Mouse (Mus musculus) spleen, embryonic (tissue): ENCODE data around the gene Tas2r144.

ENCODE experiments used
- CTCF ChIA-PET: fragments of 350-600 bp; sonication (Branson Sonifier 250); formaldehyde crosslinking; loops from one replicate; lab custom pipeline; 2022; lab: Charles Lee

Tas2r144 gene

DNA sequence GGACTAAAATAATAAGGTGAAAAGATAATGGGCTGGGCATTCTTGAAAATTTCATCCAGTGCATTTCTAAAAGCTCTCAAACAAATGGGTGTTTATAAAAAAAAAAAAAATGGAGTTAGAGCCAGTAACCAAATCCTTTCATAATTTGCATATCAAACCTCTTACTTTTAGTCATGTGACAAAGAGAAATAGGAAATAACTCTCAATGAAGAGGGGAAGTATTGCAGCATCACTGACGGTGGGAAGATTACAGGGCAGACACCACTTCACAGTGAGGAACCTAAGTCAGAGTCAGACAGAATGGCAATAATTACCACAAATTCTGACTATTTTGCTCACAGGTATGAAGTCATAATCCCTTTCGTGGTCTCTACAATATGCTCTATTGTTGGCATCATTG is at the start of gene Tas2r144:
TSS of gene Tas2r144 (plus strand) at position 301 of the 400 bp plus-strand sequence.
- CTCF ChIA-PET: no interaction called here

DNA sequence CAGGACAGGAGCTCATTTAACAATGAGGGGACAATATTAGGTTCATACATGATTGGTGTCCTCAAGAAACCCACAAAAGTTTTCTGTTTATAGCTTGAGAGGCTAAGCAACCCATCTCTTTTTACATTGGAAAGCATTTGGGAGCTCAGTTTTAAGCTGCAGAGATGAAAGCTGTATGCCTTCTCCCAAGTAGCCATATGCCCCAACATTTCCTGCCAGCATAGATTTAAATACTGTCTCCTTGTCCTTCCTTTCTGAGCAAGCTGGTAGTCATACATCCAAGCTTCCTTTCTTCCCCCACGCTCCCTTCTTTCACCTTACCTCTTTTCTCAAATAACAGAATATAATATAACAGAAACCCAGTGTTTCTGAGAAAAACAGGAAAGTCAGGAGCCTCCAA is 32.7 kb upstream of the Tas2r144 start:
- CTCF ChIA-PET: no interaction called here

DNA sequence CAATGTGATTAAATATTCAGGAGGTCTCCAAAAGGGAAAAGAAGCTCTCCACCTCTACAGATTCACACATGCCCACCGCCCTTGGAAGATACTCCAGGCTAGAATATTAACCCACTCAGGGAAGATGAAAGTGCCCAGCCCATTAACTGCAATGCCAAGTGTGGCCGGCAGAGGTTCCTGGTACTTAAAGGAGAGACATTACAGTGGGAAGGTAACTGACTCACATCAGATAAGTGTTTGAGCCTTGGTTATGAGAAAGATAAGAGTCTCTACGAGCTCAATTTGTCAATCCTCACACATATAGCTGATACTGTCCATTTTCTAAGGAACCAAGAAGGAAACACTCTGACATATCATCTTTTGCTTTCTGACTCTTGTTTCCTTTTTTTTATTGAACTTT is 28.9 kb upstream of the Tas2r144 start:
- CTCF ChIA-PET: no interaction called here

DNA sequence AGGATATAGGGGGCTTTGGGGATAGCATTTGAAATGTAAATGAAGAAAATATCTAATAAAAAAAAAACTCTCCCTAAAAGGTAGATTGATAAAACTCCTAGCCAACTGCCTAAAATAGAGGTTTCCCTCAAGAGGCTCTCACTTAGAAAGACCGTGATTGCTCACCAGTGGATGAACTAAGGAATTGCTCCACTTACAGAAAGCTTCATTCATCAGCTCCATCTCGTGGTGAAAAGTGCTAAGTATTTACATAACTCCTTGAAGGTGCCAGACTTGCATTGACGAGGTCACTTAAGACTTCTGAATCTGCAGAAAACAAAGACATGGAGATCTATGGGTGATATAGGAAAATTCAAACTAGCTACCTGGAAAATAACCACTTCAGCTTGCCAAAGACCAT is 17.4 kb upstream of the Tas2r144 start:
- CTCF ChIA-PET: no interaction called here

DNA sequence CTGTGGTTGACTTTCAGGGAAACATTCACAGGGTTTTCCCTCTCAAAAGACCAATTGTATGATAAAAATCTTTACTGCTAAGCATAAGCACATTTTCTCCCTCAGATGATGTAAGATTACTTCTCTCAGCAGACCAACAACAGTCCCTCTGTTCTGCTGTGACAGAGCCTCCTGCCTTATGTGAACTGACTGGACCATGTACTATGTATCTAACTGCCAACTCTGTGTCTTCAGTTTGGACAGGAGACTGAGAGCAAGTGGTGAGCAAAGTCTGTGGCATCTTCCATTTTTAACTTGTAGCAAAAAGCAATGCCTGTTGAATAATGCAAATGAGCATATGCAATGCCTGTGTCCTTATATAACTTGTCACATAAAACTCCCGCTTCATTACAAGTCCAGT is 15.6 kb upstream of the Tas2r144 start:
- CTCF ChIA-PET: no interaction called here

DNA sequence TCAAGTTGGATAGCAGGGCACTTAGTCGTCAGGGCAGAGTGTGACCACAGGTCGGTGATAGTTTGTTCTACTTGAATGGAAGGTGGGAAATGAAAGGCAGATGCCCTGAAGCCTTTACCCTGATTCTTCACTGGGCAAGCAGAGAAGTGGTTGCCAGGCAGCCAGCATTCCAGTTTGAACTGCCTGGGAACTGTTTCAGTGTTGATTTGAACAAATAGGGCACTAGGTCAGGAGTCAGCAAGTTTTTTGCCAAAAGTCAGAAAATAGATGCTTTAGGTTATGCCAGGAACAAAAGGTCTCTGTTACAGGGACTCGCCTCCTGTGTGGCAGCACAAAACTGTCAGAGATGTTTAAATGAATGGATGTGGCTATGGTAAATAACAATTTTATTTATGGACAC is 7.2 kb downstream of the Tas2r144 start:
- CTCF ChIA-PET: no interaction called here

DNA sequence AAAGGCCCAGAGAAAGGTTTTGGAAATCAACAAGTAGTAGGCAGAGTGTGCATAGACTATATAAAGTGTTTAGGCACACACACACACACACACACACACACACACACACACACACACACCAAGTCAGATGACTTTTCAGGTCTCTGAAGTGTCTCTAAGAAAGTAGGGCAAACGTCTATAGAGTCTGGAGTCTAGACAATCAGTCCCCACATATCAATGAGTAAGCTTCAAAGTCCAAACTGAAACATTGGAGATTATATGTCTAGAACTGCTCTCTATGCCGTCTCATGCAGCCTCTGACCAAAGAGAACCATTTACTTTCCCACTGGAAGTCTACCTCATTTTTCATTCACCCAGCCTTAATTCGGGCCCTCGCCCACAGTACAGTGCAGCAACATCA is 9.9 kb downstream of the Tas2r144 start:
- CTCF ChIA-PET: no interaction called here

DNA sequence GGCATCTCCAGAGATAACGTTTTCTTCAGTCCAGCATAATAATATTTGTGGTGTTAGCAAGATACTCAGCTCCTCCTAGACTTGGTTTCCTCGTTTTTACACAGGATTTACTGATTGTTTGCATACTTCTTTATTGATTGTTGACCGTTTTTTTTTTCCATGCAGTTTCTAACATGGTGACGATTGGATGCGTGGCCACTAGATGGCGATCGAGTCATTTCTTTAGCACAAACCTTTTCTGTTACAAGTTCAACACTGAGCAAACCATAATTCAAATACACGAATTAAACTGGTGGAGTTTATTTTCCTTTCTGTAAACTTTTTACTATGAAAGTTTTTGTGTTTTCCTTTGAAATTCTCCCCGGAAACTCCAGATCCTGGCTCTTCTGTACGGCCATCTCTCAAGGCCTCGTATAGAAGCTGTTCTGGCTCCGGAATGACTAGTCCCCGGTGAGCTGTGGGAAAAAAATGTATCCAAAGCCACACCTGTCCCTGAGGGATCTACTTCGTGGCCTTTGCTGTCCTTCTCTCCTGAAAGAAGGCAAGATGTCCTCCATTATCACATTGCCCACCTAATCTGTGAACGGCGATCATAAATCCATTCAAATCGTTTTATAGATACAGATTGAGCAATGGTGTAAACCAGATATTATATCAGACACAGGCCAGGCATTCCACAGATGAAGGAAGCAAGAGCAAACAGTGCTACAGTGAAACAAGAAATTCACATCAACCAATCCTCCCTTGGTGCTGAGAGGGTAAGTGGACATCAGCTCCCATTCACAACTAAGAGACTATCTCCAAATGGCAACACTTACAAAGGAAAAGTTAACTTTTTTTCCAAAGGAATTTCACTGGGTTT is 12.3 kb downstream of the Tas2r144 start:
- CTCF ChIA-PET: interaction anchor here (0.7 to 2.6 kb wide), 3 partner anchors 32 to 144 kb away, joined by 3 to 12 read pairs (median 4); partner anchors contain the start of gene Fam131b

DNA sequence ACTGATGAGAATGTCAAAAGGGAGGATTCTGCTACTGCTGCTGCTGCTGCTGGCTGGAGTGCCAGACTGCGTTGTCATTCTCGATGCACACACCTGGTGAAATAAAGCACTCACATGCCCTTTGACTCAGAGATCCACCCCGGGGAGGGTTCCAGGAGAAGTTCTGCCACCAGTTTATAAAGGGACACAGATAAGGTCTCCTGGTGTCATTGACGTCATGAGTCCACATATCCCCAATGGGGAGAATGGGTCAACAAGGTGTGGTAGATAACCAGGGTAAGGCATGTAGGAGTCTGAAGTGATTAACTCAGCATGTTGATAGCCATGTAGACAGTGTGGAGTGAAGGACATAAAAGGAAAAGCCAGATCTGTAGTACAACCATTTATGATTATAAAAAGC is 14.5 kb downstream of the Tas2r144 start:
- CTCF ChIA-PET: interaction anchor here (0.7 to 1.2 kb wide), 2 partner anchors 139 to 354 kb away, joined by 4 to 5 read pairs; no protein-coding TSS in a partner anchor

DNA sequence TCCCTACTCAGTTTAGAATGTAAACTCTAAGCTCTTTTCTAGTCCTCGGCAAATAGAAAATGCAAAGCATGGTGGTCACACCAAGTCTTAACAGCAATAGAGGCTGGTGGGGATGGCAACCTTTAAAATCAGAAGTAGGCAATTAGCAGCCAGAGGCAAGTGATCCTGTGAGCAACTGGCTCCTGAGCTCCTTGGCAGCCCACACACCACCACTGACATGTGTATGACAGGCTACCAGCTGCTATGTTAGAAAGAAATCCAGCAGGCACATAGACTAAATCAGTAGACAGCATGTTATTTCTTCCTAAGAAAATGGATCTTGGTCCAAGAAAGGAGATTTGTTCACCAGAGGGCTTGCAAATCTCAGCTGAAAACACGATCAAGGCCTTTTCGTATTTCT is 16.1 kb downstream of the Tas2r144 start:
- CTCF ChIA-PET: interaction anchor here (0.7 kb wide), 1 partner anchor 40 kb away, joined by 5 read pairs; no protein-coding TSS in a partner anchor

DNA sequence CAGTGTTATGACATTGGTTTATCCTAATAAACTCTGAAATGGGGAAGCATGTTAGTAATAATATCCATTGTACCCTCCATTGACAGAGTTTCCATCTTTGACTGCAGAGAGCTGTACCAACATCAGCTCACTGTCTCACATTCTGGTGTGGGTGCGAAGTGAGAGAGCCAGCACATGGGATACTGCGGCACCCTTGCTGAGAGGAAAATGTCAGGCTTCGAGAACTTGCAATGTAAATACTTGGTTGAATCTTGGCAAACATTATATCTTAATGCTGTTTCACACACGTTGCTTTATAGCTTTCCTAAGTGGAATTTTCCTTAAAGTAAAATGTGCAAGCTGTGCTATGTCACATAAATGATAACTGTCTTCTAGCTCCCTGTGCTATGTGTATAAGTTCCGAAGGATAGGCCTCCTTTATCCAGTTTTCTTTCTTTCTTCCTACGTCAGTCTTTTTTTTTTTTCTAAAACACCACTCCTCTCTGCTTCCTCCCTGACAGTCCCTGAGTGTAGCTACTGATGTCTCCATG is 22.2 kb downstream of the Tas2r144 start:
- CTCF ChIA-PET: no interaction called here

DNA sequence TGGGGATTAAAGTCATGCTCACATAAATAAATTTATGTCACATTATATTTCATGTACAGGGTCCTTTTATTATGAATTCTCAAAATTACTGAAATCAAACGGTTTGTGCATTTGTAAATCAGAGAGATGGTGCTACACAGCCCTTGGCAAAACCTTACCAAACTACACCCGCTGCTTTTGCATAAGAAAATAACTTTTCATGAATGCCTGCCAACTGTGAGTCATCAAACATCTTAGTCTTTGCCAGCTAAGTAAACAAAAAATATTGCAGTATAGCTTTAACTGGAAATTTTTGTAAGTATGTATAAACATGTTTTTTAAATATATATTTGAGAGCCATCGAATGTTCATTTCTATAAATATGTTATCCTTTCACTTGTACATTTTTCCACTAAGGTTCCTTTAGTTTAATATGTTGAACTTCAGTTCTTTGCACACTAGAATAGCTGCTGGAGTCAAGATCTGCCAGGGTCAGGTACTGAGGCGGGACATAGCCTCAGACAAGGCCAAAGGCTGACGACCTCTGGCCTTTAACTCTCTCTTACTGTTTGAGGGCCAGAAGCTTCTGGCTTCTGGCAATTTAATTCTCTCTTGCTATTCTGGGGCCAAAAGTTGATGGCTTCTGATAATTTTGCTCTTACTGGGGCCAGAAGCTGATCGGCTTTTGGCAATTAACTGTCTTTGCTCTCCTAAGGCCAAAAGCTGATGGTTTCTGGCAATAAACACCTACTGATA is 26.4 kb downstream of the Tas2r144 start:
- CTCF ChIA-PET: no interaction called here

DNA sequence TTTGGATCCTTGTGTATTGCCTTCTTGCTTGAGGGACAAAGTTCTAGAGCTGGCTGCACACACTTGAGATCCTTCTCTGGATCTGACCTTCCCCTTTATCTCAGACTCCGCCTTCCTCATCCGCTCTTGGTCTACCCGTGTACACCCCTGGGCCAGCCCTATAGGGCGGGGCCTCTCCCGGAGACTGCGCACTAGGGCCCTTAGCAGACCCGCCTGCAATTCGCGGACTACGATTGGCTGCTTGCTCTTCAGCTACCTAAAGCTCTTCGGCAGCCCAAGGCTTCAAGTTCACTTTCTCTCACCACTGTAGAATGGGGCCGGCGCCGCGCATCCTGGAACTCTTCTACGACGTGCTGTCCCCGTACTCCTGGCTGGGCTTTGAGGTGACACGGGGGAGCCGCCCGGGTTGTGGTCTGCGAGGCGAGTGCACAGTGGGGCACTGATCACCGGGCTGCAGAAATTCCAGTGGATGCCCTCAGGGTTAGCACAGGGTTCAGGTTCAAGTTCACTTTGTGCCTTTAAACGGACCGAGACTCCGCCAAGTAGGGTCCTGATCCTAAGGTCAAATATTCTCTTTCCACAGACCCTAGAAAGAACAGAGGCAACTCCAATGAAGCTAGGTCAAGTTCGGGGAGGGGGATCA is 30.7 kb downstream of the Tas2r144 start, which contains the start of gene Gstk1:
TSS of gene Gstk1 (plus strand) at position 225 of the 643 bp plus-strand sequence.
- CTCF ChIA-PET: interaction anchor here (0.6 to 1.3 kb wide), 2 partner anchors 19 to 614 kb away, joined by 3 to 6 read pairs; partner anchors contain the start of gene Casp2

DNA sequence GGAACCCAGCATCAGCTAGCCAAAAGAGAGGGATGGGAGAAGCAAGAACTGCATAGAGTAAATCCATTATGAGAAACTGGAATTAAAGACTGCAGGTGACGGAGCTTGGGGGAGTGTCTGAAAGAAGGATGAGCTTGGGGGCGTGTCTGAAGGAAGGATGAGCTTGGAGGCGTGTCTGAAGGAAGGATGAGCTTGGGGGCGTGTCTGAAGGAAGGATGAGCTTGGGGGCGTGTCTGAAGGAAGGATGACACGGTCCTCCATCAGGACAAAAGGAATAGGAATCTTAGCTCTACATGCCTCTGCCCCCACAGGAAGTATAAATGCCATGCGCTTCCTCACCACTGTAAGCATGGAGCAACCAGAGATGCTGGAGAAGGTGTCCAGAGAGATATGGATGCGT is 32.0 kb downstream of the Tas2r144 start:
- CTCF ChIA-PET: interaction anchor here (1.3 kb wide), 1 partner anchor 17 kb away, joined by 3 read pairs; the partner anchor contains the start of gene Casp2

DNA sequence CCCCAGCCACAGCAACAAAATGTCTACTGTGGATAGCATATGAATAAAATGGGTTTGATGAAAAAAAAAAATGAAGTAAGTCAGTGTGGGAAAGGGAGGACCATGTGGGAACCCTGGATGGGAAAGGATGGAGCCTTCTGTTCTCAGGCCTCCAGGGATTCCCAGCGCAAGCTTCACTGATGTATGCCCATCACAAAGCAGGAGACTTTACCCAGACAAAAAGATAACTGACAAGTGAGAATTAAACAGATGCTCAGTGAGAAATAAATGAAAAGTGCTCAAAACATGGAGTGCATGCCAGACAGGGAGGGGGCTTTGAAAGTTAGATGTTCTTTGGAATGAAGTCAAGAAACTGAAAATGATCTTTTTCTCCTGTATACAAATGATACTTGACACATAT is 32.9 kb downstream of the Tas2r144 start:
- CTCF ChIA-PET: no interaction called here

DNA sequence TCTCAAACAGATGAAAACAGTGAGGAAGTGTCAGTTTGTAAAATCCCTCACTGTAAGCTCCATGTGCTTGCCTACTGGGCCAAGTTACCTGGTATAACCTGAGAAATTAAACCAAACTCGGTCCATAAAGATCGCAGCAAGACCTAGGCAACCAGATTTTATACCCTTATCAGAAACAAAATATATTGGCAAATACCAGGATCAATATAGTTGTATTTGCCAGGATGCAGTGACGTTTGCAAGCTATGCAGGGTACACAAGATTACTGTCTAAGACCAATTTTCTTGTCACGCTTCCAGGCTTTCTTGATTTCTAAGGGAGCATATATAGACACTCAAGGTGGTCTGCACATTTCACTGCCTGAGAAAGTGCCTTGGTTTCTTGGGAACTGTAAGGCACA is 36.7 kb downstream of the Tas2r144 start:
- CTCF ChIA-PET: no interaction called here

DNA sequence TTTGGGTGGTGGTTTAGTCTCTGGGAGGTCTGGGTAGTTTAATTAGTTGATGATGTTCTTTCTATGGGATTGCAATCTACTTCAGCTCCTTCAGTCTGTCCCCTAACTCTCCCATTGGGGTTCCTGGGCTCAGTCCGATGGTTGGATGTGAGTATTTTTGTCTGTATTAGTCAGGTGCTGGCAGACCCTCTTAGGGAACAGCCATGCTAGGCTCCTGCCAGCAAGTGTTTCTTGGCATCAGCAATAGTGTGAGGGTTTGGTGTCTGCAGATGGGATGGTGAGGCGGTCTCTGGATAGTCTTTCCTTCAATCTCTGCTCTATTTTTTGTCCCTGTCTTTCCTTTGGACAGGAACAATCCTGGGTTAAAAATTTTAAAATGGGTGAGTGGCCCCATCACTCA is 38.0 kb downstream of the Tas2r144 start:
- CTCF ChIA-PET: no interaction called here

DNA sequence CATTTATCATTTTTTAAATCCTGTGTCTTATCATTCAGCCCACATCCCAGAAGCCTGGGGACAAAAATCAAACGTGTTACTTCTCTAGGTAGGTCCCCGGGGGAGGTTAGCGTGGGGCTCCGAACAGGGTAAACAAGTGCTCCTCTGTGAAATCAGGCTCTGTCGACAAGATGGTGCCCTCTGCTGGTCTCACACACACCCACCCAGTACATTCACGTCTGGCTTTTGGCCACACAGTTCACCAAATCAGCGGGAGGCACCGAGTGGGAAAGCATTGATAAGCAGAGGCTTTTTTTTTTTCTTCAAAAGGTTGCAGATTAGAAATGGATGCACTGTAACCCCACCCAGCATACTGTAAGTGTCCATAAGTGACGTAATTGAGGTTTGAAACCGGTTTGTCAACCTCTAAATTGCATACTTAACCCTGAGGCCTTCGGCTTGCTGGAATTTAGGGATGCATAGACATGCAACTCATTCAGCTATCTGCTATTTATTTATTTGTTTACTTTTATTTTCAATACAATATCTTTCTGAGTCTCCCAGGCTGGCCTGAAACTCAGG is 42.3 kb downstream of the Tas2r144 start:
- CTCF ChIA-PET: no interaction called here

DNA sequence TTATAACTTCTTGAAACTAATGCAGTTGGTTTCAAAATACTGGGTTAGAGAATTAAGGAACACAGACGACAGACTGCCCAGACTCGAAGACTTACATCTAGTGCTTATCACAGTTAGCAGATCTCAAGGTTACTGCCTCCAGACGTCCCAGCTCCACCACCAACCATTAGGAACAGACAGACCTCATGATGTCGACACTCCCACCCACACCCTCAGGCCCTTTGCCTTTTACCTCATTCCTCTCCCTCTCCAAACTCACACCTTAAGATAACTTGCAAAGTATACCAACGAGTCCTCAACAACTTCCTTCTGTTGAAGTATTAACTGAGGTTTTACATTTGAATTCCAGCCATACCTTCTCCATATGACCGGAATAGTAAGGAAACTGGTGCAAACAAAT is 45.3 kb downstream of the Tas2r144 start:
- CTCF ChIA-PET: no interaction called here

DNA sequence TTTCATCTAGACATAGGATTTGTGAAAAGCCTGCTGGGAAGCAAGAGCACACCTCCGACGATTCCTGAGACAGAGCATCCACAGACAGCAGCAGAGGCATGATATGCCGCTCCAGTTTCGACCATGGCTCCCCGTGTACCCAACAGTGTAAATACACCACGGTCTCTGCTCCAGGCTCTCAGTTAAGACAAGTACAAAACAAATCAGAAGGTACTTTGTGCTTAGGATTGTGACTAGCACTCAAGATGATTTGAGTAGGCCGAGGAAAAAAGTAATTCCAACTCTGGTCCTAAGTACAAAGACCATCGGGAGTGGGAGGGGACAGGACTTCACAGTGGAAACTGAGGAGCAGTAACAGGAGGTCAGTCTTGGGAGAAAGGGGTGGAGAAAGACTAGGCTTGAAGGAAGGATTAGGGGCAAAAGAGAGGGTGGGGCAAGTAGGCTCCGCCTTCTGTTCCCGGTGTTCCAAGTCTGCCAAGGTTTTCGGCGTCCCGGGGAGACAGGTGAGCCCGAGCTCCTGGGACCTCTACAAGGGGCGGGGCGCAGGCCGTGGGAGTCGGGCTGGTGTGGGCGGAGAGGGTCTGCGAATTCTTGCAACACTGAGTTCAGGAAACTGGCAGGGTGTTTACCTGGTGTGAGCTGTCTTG is 46.5 kb downstream of the Tas2r144 start, which contains the start of gene Tmem139:
TSS of gene Tmem139 (plus strand) at position 447 of the 647 bp plus-strand sequence.
- CTCF ChIA-PET: no interaction called here
